Mouse (Mus musculus) embryonic facial prominence, embryonic 10.5 days (tissue): ENCODE results near the gene Foxf2. TPM values are rescaled to one million over a fixed set of nuclear protein-coding genes. Genes with fewer than 3 reads are reported as not detected.

Experiments
- DNase-seq: peaks from one replicate; pipeline ENCODE4 v3.0.0-alpha.2; 2017; ENCODE audit warnings: low spot score
- H3K27ac ChIP-seq: fragments of 300-500 bp; sonication (generic); replicated peaks from 2 replicates; pipeline ENCODE4 v1.5.1; 2016; ENCODE audit warnings: mild to moderate bottlenecking
- H3K27me3 ChIP-seq: fragments of 300-500 bp; sonication (generic); replicated peaks from 2 replicates; pipeline ENCODE4 v1.6.1; 2016; ENCODE audit warnings: low read depth, mild to moderate bottlenecking; ENCODE audit not compliant: poor library complexity, severe bottlenecking
- H3K36me3 ChIP-seq: fragments of 300-500 bp; sonication (generic); replicated peaks from 2 replicates; pipeline ENCODE4 v1.6.1; 2016; ENCODE audit warnings: mild to moderate bottlenecking, moderate library complexity
- H3K4me1 ChIP-seq: fragments of 300-500 bp; sonication (generic); 2 replicates; pipeline ENCODE4 v1.6.1; 2016
- H3K4me3 ChIP-seq: fragments of 300-500 bp; sonication (generic); 2 replicates; pipeline ENCODE4 v1.5.1; 2016; ENCODE audit warnings: mild to moderate bottlenecking, moderate library complexity
- H3K9me3 ChIP-seq: fragments of 300-500 bp; sonication (generic); 2 replicates; pipeline ENCODE4 v1.6.1; 2016; ENCODE audit warnings: mild to moderate bottlenecking
- WGBS: fragments of 180-500 bp; shearing (Covaris S2); methylation state at CpG from one replicate; pipeline ENCODE4 v1.1.7; 2016; 5-methylcytosine and 5-hydroxymethylcytosine counted together
- polyA plus RNA-seq: library from polyadenylated mRNA; unstranded; fragments of >200 nt; fragmentation: Nextera tagmentation; extraction: Ambion mirVana; gene quantifications from 2 replicates; pipeline ENCODE4 v1.2.1, GENCODE M21; 2016

Foxf2 gene
- polyA plus RNA-seq, 1 experiment from 2014 or later: 12.8 TPM

GRCm38 (mm10) chr13:31627864-31628690 lies 2.5 kb downstream of the Foxf2 start:
- DNase-seq: peak; percentile 59
- H3K9me3 ChIP-seq: no peaks in the 10 kb centered on the region
- H3K27me3 ChIP-seq: peaks cover 100% of the 10 kb centered on the region
- peak overlapping the region; percentile 70 for H3K4me3 ChIP-seq
- peak overlapping the region; percentile 86 for H3K27ac ChIP-seq
- WGBS: 2% methylated on average over 8 of the region's 8 CpGs
- H3K36me3 ChIP-seq: no peaks in the 10 kb centered on the region
- H3K4me1 ChIP-seq: peaks cover 76% of the 10 kb centered on the region

GRCm38 (mm10) chr13:31628691-31629180 lies 3.1 kb downstream of the Foxf2 start:
- peaks cover 75% of the 10 kb centered on the region for H3K4me1 ChIP-seq
- no peaks in the 10 kb centered on the region for H3K9me3 ChIP-seq
- 0 out of 2 replicates have a peak, but pooled peaks cover 4% of the 10 kb centered on the region for H3K36me3 ChIP-seq
- 1% methylated on average over 14 of the region's 14 CpGs for WGBS
- H3K4me3 ChIP-seq: peak overlapping the region; percentile 70
- H3K27ac ChIP-seq: peak overlapping the region; percentile 74
- H3K27me3 ChIP-seq: peaks cover 100% of the 10 kb centered on the region
- peak; percentile 54 for DNase-seq

- H3K4me1 ChIP-seq: peaks cover 68% of the 10 kb centered on the region
- under 1% methylated on average over 40 of the region's 40 CpGs for whole genome bisulfite sequencing
- peaks cover 95% of the 10 kb centered on the region for H3K27me3 ChIP-seq
- H3K4me3 ChIP-seq: peak overlapping the region; percentile 70
- peak overlapping the region; percentile 74 for H3K27ac ChIP-seq
- H3K36me3 ChIP-seq: 0 out of 2 replicates have a peak, but pooled peaks cover 5% of the 10 kb centered on the region
- H3K9me3 ChIP-seq: no peaks in the 10 kb centered on the region
- DNase-seq: peak; percentile 66
These were observed 3.8 kb downstream of the Foxf2 start for GRCm38 (mm10) chr13:31629321-31629851.

GRCm38 (mm10) chr13:31630051-31630450 lies 4.4 kb downstream of the Foxf2 start:
- DNase-seq: no peak
- WGBS: 4% methylated on average over 12 of the region's 12 CpGs
- H3K9me3 ChIP-seq: no peaks in the 10 kb centered on the region
- H3K36me3 ChIP-seq: 0 out of 2 replicates have a peak, but pooled peaks cover 5% of the 10 kb centered on the region
- H3K27me3 ChIP-seq: peaks cover 94% of the 10 kb centered on the region
- H3K4me3 ChIP-seq: peak overlapping the region; percentile 70
- peaks cover 62% of the 10 kb centered on the region for H3K4me1 ChIP-seq
- peak overlapping the region; percentile 74 for H3K27ac ChIP-seq

GRCm38 (mm10) chr13:31630551-31630950 lies 4.9 kb downstream of the Foxf2 start:
- H3K4me3 ChIP-seq: peak overlapping the region; percentile 70
- peaks cover 94% of the 10 kb centered on the region for H3K27me3 ChIP-seq
- H3K36me3 ChIP-seq: 0 out of 2 replicates have a peak, but pooled peaks cover 5% of the 10 kb centered on the region
- no peaks in the 10 kb centered on the region for H3K9me3 ChIP-seq
- WGBS: 4% methylated on average over 10 of the region's 10 CpGs
- no peak overlapping the region for H3K27ac ChIP-seq
- DNase-seq: peak; percentile 47
- peaks cover 57% of the 10 kb centered on the region for H3K4me1 ChIP-seq

GRCm38 (mm10) chr13:31631291-31631690 lies 5.7 kb downstream of the Foxf2 start:
- Histone ChIP-seq H3K36me3 (0 out of 2 replicates have a peak, but pooled peaks cover 5% of the 10 kb centered on the region), H3K9me3 (no peaks in the 10 kb centered on the region), H3K27ac (no peak overlapping the region), H3K4me1 (peaks cover 49% of the 10 kb centered on the region), H3K27me3 (peaks cover 87% of the 10 kb centered on the region), H3K4me3 (no peak overlapping the region)
- no peak for DNase-seq
- 19% methylated on average over 3 of the region's 3 CpGs for WGBS

- Histone ChIP-seq H3K9me3 (no peaks in the 10 kb centered on the region), H3K27me3 (peaks cover 76% of the 10 kb centered on the region), H3K4me3 (no peak overlapping the region), H3K4me1 (peaks cover 39% of the 10 kb centered on the region), H3K27ac (no peak overlapping the region), H3K36me3 (peaks cover 16% of the 10 kb centered on the region; the same call in 1 of the 2 replicates)
- under 1% methylated on average over 13 of the region's 13 CpGs for WGBS
- peak; percentile 88 for DNase-seq
These were observed 6.8 kb downstream of the Foxf2 start for GRCm38 (mm10) chr13:31632450-31632849.

- Histone ChIP-seq H3K36me3 (peaks cover 16% of the 10 kb centered on the region; the same call in 1 of the 2 replicates), H3K4me1 (peaks cover 31% of the 10 kb centered on the region), H3K27me3 (peaks cover 68% of the 10 kb centered on the region), H3K4me3 (no peak overlapping the region), H3K27ac (no peak overlapping the region), H3K9me3 (no peaks in the 10 kb centered on the region)
- DNase-seq: no peak
- 74% methylated on average over 4 of the region's 4 CpGs for WGBS
These were observed 7.6 kb downstream of the Foxf2 start for GRCm38 (mm10) chr13:31633259-31633658.

- H3K36me3 ChIP-seq: peaks cover 16% of the 10 kb centered on the region; the same call in 1 of the 2 replicates
- no peak for DNase-seq
- H3K4me3 ChIP-seq: no peak overlapping the region
- H3K9me3 ChIP-seq: no peaks in the 10 kb centered on the region
- H3K27me3 ChIP-seq: peaks cover 45% of the 10 kb centered on the region
- peaks cover 8% of the 10 kb centered on the region for H3K4me1 ChIP-seq
- 75% methylated on average over 4 of the region's 4 CpGs for WGBS
- no peak overlapping the region for H3K27ac ChIP-seq
These were observed 9.9 kb downstream of the Foxf2 start for GRCm38 (mm10) chr13:31635546-31635945.

GRCm38 (mm10) chr13:31641517-31641916 lies 15.9 kb downstream of the Foxf2 start:
- H3K4me1 ChIP-seq: peaks cover 5% of the 10 kb centered on the region; the same call in 1 of the 2 replicates
- peaks cover 10% of the 10 kb centered on the region; the same call in 1 of the 2 replicates for H3K36me3 ChIP-seq
- no peaks in the 10 kb centered on the region for H3K9me3 ChIP-seq
- 84% methylated on average over 5 of the region's 5 CpGs for WGBS
- H3K4me3 ChIP-seq: no peak overlapping the region
- H3K27ac ChIP-seq: no peak overlapping the region
- H3K27me3 ChIP-seq: 0 out of 2 replicates have a peak, but pooled peaks cover 16% of the 10 kb centered on the region
- DNase-seq: no peak

- H3K4me1 ChIP-seq: no peaks in the 10 kb centered on the region
- H3K4me3 ChIP-seq: no peak overlapping the region
- H3K9me3 ChIP-seq: no peaks in the 10 kb centered on the region
- no peaks in the 10 kb centered on the region for H3K36me3 ChIP-seq
- peaks cover 4% of the 10 kb centered on the region for H3K27me3 ChIP-seq
- no peak for DNase-seq
- WGBS: 79% methylated on average over 20 of the region's 20 CpGs
- H3K27ac ChIP-seq: no peak overlapping the region
These were observed 26.6 kb downstream of the Foxf2 start for GRCm38 (mm10) chr13:31652131-31652745.

GRCm38 (mm10) chr13:31656249-31656648 lies 30.6 kb downstream of the Foxf2 start:
- Histone ChIP-seq H3K27ac (no peak overlapping the region), H3K4me1 (peaks cover 4% of the 10 kb centered on the region; the same call in 1 of the 2 replicates), H3K9me3 (no peaks in the 10 kb centered on the region), H3K36me3 (no peaks in the 10 kb centered on the region), H3K27me3 (peaks cover 29% of the 10 kb centered on the region), H3K4me3 (no peak overlapping the region)
- DNase-seq: no peak
- WGBS: 56% methylated on average over 4 of the region's 4 CpGs
